Mouse (Mus musculus): ENCODE data around the gene Cdc25b.

DNA sequence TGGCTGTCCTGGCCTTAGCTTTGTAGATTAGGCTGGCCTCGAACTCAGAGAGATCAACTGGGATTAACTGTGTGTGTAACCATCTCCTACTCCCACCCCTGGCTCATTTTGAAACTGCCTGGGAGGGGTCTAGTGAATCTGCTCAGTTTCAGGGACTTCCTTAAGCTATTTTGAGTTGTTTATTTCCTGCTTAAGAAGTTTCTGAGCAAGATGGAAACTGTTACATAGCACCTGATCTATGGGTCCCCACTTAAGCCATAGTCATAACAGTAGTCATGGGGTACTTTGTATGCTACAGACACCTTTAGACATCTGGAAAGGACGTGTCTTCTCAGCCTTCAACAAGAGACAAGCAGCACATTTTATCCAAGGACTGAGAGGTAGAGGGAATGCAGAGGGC, 14.0 kb downstream of the Cdc25b start:
- no peak for TF ChIP-seq MAFK (IDR thresholded peaks at IDR 0.05; ENCODE audit: insufficient read depth, low read depth, low read length)
- TF ChIP-seq HCFC1 (IDR thresholded peaks at IDR 0.05; ENCODE audit: borderline replicate concordance, insufficient read depth, low read length), result no peak
- TF ChIP-seq ZC3H11A (IDR thresholded peaks at IDR 0.05; ENCODE audit: borderline replicate concordance, low read depth, low read length), result no peak
- TF ChIP-seq ZNF384 (IDR thresholded peaks at IDR 0.05; ENCODE audit: low read depth, low read length), result no peak

Data from ES-E14 (cell line).